Mouse (Mus musculus) kidney, postnatal 4 days (tissue): Measurements from ENCODE around the gene Rabl6.

Experiments
- DNase-seq, 2 experiments: peaks; one replicate each; pipeline ENCODE4 v3.0.0; 2021; ENCODE audit warnings: mixed read lengths in 2 of 2

Rabl6 gene

DNA sequence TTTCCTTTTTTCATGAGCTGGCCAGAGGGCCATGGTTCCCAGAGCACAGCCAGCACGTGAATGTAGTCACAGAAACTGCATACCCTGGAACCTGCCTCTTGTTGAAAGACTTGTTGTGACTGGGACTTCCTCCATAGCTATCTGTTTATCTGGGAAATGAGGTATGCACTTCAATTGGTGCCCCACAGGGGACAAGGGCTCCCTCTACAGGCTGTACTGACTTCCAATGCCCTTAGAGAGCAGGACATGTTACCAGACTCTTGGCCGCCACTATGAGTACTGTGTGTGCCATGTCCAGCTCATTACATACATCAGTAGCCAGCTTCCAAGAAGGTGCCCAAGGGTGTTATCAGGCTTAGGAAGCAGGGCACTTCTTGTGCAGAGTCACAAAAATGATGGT is 16.5 kb downstream of the Rabl6 start:
- peak in 1 of 2 experiments; percentile 52 for DNase-seq

- no peak for DNase-seq
Measured at GRCm38 (mm10) chr2:25588227-25588907, 20.0 kb downstream of the Rabl6 start.

DNA sequence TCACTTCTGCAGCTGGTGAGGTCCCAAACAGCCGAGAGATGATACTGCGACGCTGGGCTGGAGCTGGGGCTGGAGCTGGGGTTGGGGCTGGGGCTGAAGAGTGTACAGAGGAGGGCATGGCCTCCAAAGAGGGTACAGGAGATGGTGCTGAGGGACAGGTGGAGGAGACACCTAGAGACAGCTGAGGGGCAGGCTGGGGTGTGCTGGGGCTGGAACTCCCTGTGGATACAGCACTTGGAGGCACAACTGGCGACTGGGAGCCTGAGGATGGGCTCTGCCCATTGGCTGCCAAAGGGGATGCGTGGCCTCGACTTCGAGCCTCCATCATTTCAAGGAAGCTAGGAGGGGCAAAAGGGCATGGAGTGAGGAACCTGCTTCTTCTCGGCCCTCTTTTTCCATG is 21.0 kb downstream of the Rabl6 start:
- DNase-seq: no peak

GRCm38 (mm10) chr2:25585601-25586000 is 22.7 kb downstream of the Rabl6 start:
- DNase-seq: no peak

GRCm38 (mm10) chr2:25584856-25585255 is 23.5 kb downstream of the Rabl6 start:
- DNase-seq: no peak

DNA sequence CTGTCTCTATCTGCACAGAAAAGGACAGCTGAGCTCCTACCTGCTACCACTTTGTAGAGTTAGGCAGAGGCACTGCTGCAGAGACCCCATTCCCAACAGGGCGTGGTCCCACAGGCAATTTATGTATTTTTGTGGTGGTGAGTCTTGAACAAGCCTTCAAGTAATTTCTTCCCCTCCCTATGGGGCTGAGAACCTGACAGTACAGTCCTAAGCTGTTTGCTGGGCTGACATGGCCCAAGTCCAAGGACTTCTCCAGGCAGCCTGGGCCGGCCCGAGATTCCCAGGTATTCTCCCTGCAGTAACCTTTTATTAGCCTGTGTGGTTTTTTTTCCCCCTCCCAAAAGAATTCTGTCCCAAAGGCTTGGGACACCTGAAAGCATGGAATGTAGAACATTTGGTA is 24.2 kb downstream of the Rabl6 start:
- no peak for DNase-seq

DNA sequence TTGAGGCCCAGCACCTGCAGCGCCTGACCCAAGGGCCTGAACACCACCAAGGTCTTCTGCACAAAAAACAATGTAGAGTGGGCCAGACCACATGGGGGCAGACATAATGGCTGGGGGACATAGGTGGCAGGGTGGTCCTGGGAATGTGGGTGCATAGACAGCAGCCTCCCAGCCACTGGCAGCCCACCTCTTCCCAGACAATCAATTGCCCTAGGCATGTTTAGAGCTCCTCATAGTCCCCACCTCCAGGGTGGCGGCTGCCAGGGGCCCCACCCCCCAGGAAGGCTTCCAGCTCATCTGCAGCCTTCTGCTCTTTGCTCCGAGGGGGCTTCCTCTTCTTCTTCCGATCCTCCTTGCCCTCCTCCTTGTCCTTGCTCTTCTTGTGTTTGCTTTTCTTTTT is 24.8 kb downstream of the Rabl6 start:
- DNase-seq: no peak

GRCm38 (mm10) chr2:25583120-25583481 is 25.2 kb downstream of the Rabl6 start:
- no peak for DNase-seq

DNA sequence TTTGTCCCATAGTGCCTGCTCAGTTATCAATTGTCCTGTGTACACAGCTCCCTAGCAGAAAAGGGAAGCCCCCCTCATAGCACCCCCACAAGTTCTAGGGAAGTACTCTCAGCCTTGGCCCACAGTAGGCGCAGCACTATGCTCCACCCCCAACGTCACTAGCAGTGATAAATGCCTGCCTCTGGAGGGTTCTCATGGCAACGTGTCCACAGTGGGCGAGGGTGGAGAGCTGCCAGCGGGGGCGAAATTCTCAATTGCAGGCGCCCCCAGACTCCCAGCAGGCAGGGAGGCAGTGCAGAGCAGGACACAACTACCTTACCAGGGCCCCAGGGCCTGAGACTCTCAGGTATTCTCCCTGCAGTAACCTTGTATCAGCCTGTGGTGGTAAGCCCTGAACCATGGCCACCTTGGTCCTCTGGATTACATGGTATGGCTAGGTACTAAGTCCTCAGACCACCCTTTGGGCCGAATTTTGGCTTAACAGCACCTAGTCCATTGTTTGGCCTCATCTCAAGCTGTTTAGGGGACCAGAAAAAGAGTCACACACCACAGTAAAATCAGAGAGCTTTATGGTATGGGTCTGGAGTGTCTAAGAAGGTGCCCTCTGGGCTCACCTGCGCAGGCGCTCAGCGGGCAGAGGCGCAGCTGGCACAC is 25.7 kb downstream of the Rabl6 start:
- peak; percentile 56 to 62 for DNase-seq

- peak in 1 of 2 experiments; percentile 45 for DNase-seq
Measured at GRCm38 (mm10) chr2:25581901-25582301, 26.4 kb downstream of the Rabl6 start.

- peak; percentile 63 to 75 for DNase-seq
Measured at GRCm38 (mm10) chr2:25581294-25581864, 26.9 kb downstream of the Rabl6 start, which contains the start of gene Ajm1. Ajm1 (minus strand) TSS chr2:25581757.

DNA sequence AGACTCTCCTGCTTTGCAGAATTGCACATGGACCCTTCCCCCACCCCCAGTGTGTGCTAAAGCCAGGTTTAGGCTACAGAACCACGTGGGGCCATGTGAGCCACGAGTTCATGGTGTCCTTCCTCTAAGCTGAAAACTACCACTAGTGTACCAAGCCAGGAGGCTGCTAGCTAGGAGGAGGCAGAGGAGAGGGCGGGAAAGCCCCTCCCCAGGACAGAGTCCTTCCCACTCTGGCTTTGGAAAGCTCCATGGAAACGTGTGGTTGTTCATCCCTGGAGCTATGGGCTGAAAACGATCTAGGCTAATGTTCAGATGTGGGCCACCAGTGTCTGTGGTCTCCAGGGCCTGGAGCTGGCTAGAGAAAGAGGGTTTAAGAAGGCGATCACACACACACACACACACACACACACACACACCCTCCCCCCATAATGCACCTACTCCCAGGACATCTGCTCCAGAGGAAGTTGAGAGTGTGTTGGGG is 27.7 kb downstream of the Rabl6 start:
- DNase-seq: no peak

- DNase-seq: peak; percentile 67 to 72
Measured at GRCm38 (mm10) chr2:25579737-25580460, 28.4 kb downstream of the Rabl6 start.

GRCm38 (mm10) chr2:25578796-25579736 is 29.3 kb downstream of the Rabl6 start:
- DNase-seq: peak; percentile 31 to 51

- DNase-seq: peak; percentile 56 to 66
Measured at GRCm38 (mm10) chr2:25577951-25578795, 30.1 kb downstream of the Rabl6 start.

DNA sequence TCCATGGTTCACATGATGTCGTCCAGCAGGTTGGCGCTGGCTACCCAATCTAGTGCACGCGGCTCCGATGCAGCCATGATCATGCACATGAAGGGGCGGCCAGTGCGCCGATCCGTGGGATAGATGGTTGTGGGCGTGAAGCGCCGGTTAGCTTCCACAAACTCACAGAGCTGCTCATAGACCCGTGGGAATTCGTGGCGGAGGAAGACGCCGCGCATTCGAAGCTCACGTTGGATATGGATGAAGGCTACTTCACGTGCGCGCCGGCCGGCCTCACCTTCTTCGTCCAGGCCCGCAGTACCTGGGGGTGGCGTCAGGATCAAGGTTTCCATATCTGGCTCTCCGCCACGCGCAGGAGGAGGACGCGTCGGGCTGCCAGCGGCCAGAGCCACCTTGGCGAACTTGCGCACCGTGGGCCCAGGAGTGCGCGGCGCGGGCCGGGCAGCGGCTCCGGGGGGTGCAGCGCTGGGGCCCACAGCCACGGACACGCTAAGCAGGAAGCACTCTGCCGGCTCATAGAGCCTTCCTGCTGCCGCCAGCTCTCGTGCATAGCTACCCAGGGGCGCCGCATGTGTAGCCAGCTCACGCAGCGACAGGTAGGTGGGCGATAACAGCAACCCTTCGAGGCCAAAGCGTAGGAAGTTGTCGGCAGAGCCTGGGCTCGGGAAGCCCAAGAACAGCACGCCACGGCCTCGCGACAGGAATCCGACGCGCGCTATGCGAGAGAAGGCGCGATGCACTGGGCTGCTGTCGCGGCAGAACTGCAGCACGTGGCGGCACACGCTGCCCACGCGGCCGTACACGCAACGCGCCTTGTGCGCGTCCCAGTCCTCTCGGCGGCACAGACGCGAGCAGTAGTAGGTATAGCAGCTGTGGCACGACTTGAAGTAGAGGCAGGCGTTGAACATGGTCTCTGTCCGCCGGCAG is 31.1 kb downstream of the Rabl6 start:
- peak in 1 of 2 experiments; percentile 31 for DNase-seq

- DNase-seq: no peak
Measured at GRCm38 (mm10) chr2:25576028-25576850, 32.1 kb downstream of the Rabl6 start.

DNA sequence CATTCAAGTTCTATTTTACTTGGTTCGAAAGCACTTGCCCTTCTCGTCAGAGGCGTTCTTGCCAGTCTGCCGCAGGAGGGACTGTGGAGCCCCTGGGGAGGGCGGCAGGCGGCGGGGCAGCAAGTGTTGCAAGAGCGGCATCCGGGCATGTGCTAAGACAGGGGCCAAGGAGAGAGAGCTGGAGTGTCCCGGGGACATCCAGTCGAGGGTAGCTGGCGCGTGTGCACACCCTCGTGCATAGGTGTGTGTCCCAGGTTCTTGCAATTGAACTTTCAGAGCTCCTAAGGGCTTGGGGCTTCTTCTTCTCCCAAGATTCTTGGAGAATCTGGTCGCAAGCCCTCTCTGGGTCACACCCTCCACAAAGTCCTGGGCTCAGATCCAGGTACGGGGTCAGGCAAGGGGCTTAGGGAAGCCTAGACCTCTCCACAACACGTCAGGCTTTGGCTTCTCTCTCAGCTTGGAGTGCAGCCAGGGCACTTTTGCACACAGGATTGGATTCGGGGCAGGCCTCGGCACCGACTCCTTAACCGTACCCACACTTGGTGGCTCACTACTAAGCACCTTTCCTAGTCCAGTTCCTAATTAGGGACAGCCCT is 32.8 kb downstream of the Rabl6 start:
- peak; percentile 49 to 68 for DNase-seq
